Mouse (Mus musculus): ENCODE measurements around the gene Lin28b. TPM values are rescaled to one million over a fixed set of nuclear protein-coding genes. Genes with fewer than 3 reads are reported as not detected.

Lin28b gene
- total RNA-seq (2023) = not detected in 2 replicates

DNA sequence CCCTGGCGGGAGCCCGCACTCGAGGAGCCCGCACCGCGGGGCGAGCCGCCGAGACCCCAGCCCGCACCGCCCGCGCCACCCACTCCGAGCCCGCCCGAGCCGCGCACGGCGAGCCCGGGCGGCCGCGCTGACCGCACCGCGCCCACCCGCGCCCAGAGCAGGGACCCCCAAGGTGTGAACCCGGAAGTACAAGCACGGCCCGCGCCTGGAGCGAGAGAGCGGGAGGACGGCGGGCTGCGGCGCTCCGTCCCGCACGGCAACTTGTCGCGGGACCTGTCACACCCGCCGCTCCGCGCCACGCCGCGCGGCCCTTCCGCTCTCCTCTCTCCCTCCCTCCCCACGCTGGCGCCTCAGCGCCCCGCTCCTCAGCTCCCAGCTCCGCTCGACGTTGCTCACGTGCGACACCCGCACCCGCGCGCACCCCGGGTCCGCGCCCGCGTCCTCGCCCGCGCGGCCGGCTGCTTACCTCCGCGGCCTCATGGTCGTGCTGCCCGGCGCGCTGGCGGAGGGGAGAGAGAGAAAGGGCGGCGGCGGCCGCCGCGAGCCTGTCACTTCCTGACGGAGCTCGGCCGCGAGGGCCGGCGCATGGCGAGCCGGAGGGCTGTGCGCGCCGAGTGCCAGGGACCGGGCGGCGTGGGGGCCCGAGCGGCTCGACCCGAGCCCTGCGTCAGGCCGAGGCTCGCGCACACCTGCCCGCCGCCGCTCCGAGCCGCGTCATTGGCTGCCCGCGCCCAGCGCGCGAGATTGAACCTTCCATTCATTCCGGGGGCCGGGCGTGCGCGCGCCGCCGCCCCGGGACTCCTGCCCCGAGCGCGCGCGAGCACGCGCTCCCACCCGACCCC lies at the start of gene Lin28b:
Lin28b (minus strand) TSS at position 635 of the 842 bp plus-strand sequence.

DNA sequence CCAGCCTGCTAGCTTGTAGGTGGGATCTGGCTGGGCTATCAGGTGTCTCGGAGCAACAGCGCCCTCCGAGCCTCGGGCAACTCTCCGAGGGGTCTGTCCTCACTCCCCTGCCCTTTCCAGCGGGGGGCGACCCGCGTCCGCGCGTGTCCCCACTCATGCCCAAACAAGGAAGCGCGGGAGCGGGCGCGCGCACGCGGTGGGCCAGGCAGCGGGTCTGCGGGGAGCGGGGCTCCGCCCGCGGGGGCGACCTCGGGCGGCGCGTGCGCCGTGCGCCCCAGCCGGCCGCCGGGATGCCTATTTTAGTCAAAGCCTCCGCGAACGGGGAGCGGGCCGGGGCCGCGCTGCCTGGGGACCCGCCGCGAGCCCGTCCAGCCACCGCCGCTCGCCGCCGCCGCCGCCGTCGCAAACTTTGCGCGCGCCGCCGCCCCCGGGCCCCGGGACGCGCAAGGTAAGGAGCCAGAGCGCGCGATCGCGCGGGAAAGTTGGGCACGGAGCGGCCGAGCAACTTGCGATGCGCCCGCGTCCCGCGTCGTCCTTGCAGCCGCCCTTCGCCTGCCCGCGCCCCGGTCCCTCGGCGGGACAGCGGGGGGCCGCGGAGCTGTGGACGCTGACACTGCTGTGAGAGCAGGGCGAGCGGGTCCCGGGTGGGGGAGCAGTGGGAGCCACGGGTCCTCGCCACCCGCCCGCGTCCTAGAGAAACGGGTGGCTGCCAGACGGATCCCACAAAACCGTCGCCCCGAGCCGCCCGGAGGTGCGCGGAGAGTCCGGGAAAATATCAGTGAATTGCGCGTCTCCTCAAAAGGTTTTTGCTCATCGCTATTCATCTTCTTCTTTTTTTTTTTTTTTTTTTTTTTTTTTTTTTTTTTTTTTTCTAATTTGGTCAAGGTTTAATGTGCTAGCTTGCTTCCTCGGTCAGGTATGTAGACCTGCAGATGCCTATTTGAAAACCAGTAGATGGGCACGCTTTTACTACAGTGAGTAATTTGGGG lies 150.5 kb downstream of the Lin28b start, which contains the start of gene Bves:
Bves (plus strand) TSS at position 339 of the 989 bp plus-strand sequence.

Other genes starting within 250 kb of the Lin28b start
- not detected in 2 replicates for gene Bves, start 150.6 kb downstream of the Lin28b start, total RNA-seq (2023)
- 8.5 and 15.0 TPM in 2 replicates for gene Hace1, start 91.4 kb upstream of the Lin28b start, total RNA-seq (2023)

Data from neutrophil, adult 65 days (primary cell).